Mouse (Mus musculus): ENCODE measurements at regions not wholly inside any gene's neighbourhood (a gene's known extent, or its start where the extent isn't known, plus 50 kb on each side); places are given as distances from the start of the nearest gene placed in this dataset.

DNA sequence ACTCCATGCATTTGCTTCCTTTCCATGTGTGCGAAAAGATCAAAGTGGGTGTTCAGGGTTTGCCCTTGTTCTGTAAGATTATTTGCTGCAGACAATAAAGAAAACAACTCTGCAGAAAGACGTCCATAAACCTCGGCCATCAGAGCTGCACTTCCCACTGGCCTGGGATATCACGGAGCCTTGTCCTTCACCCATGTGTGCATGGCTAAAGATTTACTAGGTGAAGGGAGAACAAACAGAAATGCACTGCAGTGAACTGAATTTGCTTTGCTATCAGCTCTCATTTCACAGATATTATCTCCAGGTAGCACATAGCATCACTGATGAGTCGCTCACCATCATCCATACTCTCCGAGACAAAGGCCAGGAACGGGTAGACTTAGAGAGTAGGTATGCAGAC, 228.2 kb upstream of the Robo2 start:
- TF ChIP-seq CTCF (conservative IDR thresholded peaks at IDR 0.05; ENCODE audit: insufficient read depth, insufficient read length, low read depth, low read length) = no peak
- no peak for TF ChIP-seq POLR2A (IDR thresholded peaks at IDR 0.05; ENCODE audit: low read depth, low read length)
